Mouse (Mus musculus) spleen, adult 2 months (tissue): ENCODE data around the gene Tmem95.

Experiments used
- CTCF ChIP-seq: fragments of 200-500 bp; IDR thresholded peaks from 2 replicates; pipeline ENCODE4 v1.5.1; 2011; ENCODE audit warnings: mild to moderate bottlenecking, inconsistent platforms; ENCODE audit not compliant: insufficient read depth, insufficient read length, insufficient replicate concordance; ENCODE audit errors: extremely low read depth
- POLR2A ChIP-seq: fragments of 200-500 bp; IDR thresholded peaks from 2 replicates; pipeline ENCODE4 v1.6.1; 2011; ENCODE audit warnings: low read depth, low read length, inconsistent platforms

GRCm38 (mm10) chr11:69835966-69836335, 41.9 kb downstream of the Tmem95 start:
- no peak for TF ChIP-seq POLR2A
- no peak for TF ChIP-seq CTCF
